1 mouse cellular context compared by ENCODE assay signal in genomic region chr2:163471710-163472465, GRCm38 (mm10).
A peak's percentile ranks its signal among the peaks of the same experiment; 100 is the strongest.
TF ChIP-seq lines count a peak whose summit lies in the region.

No protein-coding gene starts in this region.

TF ChIP-seq in CH12.LX, 34 proteins besides CTCF, POLR2A, EP300 and RAD21:
- no peak for TF ChIP-seq NRF1 (IDR thresholded peaks at IDR 0.05; ENCODE audit: low read depth, low read length)
- 0 out of 2 replicates have a peak, but pooled peaks have one; percentile 19 for TF ChIP-seq SIN3A (IDR thresholded peaks at IDR 0.05; ENCODE audit: low read length)
